Comparison of ENCODE assay signal across 8 mouse cellular contexts in genomic region chr6:140424991-140425361, GRCm38 (mm10). TPM values are rescaled to one million over a fixed set of nuclear protein-coding genes. Genes with fewer than 3 reads are reported as not detected.
DNase-seq lines count a peak whose midpoint lies in the region; ATAC-seq and TF ChIP-seq lines count a peak whose summit lies in the region.

No protein-coding gene starts in this region.

- H3K27me3 ChIP-seq in heart, adult 2 months (ENCODE audit: control insufficient read depth, insufficient read depth, low read length): no peaks in the 10 kb centered on the region
- H3K27me3 ChIP-seq in forebrain, postnatal 0 days (ENCODE audit: insufficient read depth, low read length): no peaks in the 10 kb centered on the region
- no peaks in the 10 kb centered on the region for H3K27me3 ChIP-seq in liver, embryonic 11.5 days (replicated peaks; ENCODE audit: control insufficient read depth, insufficient read depth, low read length)
- H3K27me3 ChIP-seq in midbrain, embryonic 16.5 days (ENCODE audit: control insufficient read depth, insufficient read depth, low read depth, low read length): no peaks in the 10 kb centered on the region

- peaks cover 2% of the 10 kb centered on the region for H3K4me1 ChIP-seq in heart, adult 2 months (ENCODE audit: control insufficient read depth, insufficient read depth, low read length)
- peaks cover 5% of the 10 kb centered on the region; the same call in 1 of the 2 replicates for H3K4me1 ChIP-seq in forebrain, postnatal 0 days (ENCODE audit: insufficient read depth)
- no peaks in the 10 kb centered on the region for H3K4me1 ChIP-seq in liver, embryonic 11.5 days (replicated peaks; ENCODE audit: control insufficient read depth, insufficient read depth, low read length)
- H3K4me1 ChIP-seq in midbrain, embryonic 16.5 days (ENCODE audit: control insufficient read depth, insufficient read depth, low read length): peaks cover 23% of the 10 kb centered on the region

- no peak for TF ChIP-seq EP300 in heart, adult 2 months (IDR thresholded peaks at IDR 0.05; ENCODE audit: insufficient read depth, low read depth, low read length)

- H3K4me3 ChIP-seq in heart, adult 2 months: peak overlapping the region; percentile 51
- H3K4me3 ChIP-seq in forebrain, postnatal 0 days (ENCODE audit: low read depth, low read length): peak overlapping the region; percentile 99
- peak overlapping the region; percentile 89 for H3K4me3 ChIP-seq in liver, embryonic 11.5 days (ENCODE audit: low read depth, low read length)
- H3K4me3 ChIP-seq in midbrain, embryonic 16.5 days (ENCODE audit: low read depth, low read length): peak overlapping the region; percentile 99

- peak; percentile 39 to 56 for DNase-seq in heart, adult 2 months
- DNase-seq in heart, postnatal 25 days (ENCODE audit: low spot score): no peak
- DNase-seq in brain, embryonic 14.5 days (ENCODE audit: low read depth): no peak
- DNase-seq in forebrain, postnatal 0 days: no peak
- DNase-seq in kidney, adult 11 months: peak; percentile 26
- DNase-seq in liver, embryonic 11.5 days (ENCODE audit: low spot score): peak; percentile 38
- peak; percentile 47 for DNase-seq in urinary bladder, postnatal 14 days (ENCODE audit: low spot score)

- H3K27ac ChIP-seq in heart, adult 2 months: peak overlapping the region; percentile 72
- H3K27ac ChIP-seq in forebrain, postnatal 0 days (ENCODE audit: low read depth, low read length): peak overlapping the region; percentile 94
- peak overlapping the region; percentile 21; the same call in 1 of the 2 replicates for H3K27ac ChIP-seq in liver, embryonic 11.5 days (ENCODE audit: low read depth, low read length)
- peak overlapping the region; percentile 96 for H3K27ac ChIP-seq in midbrain, embryonic 16.5 days (ENCODE audit: low read length)

- WGBS in heart, adult 2 months: 7% methylated on average over 17 of the region's 17 CpGs
- 2% methylated on average over 17 of the region's 17 CpGs for WGBS in forebrain, postnatal 0 days
- whole genome bisulfite sequencing in liver, embryonic 11.5 days: 6% methylated on average over 17 of the region's 17 CpGs
- under 1% methylated on average over 17 of the region's 17 CpGs for WGBS in midbrain, embryonic 16.5 days

- intact Hi-C loops in heart, adult 2 months (cut with DNase I): no loop called here
- intact Hi-C loops in heart, postnatal 25 days (cut with DNase I): no loop called here

- H3K4me2 ChIP-seq in forebrain, postnatal 0 days (ENCODE audit: low read depth): peak overlapping the region; percentile 75
- peak overlapping the region; percentile 89 for H3K4me2 ChIP-seq in liver, embryonic 11.5 days
- H3K4me2 ChIP-seq in midbrain, embryonic 16.5 days (ENCODE audit: low read length): peak overlapping the region; percentile 69

- H3K36me3 ChIP-seq in heart, adult 2 months (ENCODE audit: control insufficient read depth, insufficient read depth, low read length): no peaks in the 10 kb centered on the region
- H3K36me3 ChIP-seq in forebrain, postnatal 0 days (ENCODE audit: insufficient read depth): peaks cover 6% of the 10 kb centered on the region; the same call in 1 of the 2 replicates
- H3K36me3 ChIP-seq in liver, embryonic 11.5 days (ENCODE audit: control insufficient read depth, insufficient read depth, low read length): no peaks in the 10 kb centered on the region; the same call in 1 of the 2 replicates
- 0 out of 2 replicates have a peak, but pooled peaks cover 3% of the 10 kb centered on the region for H3K36me3 ChIP-seq in midbrain, embryonic 16.5 days (ENCODE audit: control insufficient read depth, insufficient read depth, low read length)

- no peaks in the 10 kb centered on the region for H3K79me2 ChIP-seq in heart, adult 2 months (replicated peaks; ENCODE audit: control insufficient read depth, insufficient read depth, low read length)

- peak overlapping the region; percentile 95 for H3K9ac ChIP-seq in heart, adult 2 months (ENCODE audit: low read depth, low read length)
- H3K9ac ChIP-seq in forebrain, postnatal 0 days: peak overlapping the region; percentile 99
- peak overlapping the region; percentile 80 for H3K9ac ChIP-seq in liver, embryonic 11.5 days (ENCODE audit: low read depth, low read length)
- H3K9ac ChIP-seq in midbrain, embryonic 16.5 days (ENCODE audit: low read depth, low read length): peak overlapping the region; percentile 100

- no peaks in the 10 kb centered on the region for H3K9me3 ChIP-seq in forebrain, postnatal 0 days (ENCODE audit: low read length)
- no peaks in the 10 kb centered on the region for H3K9me3 ChIP-seq in liver, embryonic 11.5 days (ENCODE audit: control insufficient read depth, low read length)
- no peaks in the 10 kb centered on the region for H3K9me3 ChIP-seq in midbrain, embryonic 16.5 days (replicated peaks; ENCODE audit: control insufficient read depth, low read length, poor library complexity, severe bottlenecking)

- TF ChIP-seq POLR2A in heart, adult 2 months (IDR thresholded peaks at IDR 0.05; ENCODE audit: insufficient read depth, low read depth, low read length): no peak
- no peak for TF ChIP-seq POLR2A in brain, embryonic 14.5 days (IDR thresholded peaks at IDR 0.05; ENCODE audit: borderline replicate concordance, extremely low read depth, insufficient read depth, insufficient read length, poor library complexity, severe bottlenecking)

- TF ChIP-seq CTCF in heart, adult 2 months (IDR thresholded peaks at IDR 0.05): peak; percentile 42
- peak; percentile 46; the same call in 1 of the 2 replicates for TF ChIP-seq CTCF in brain, embryonic 14.5 days (IDR thresholded peaks at IDR 0.05; ENCODE audit: borderline replicate concordance, extremely low read depth, insufficient read depth, insufficient read length)
- TF ChIP-seq CTCF in forebrain, postnatal 0 days (IDR thresholded peaks at IDR 0.05; ENCODE audit: low read depth): peak; percentile 50

- ATAC-seq in forebrain, postnatal 0 days: peak; percentile 32
- no peak; the same call in 1 of the 2 replicates for ATAC-seq in liver, embryonic 11.5 days (replicated peaks; ENCODE audit: low FRiP score)
- 0 out of 2 replicates have a peak, but pooled peaks have one; percentile 5 for ATAC-seq in midbrain, embryonic 16.5 days

RNA-seq across cellular contexts. Expression of gene Plekha5, which starts 1.1 kb away (rescaled TPM):
- total RNA-seq in heart, adult 2 months (2021): 10 to 100 TPM; 24.9 to 26.0 TPM
- 19.6 and 36.5 TPM in 2 replicates for polyA plus RNA-seq in heart, adult 2 months (2012; rRNA removed)
- 10 to 100 TPM; 27.2 to 31.0 TPM for total RNA-seq in heart, postnatal 25 days (2021)
- polyA plus RNA-seq in brain, embryonic 14.5 days (2012; rRNA removed): 91.1 and 103 TPM in 2 replicates
- 32.0 and 34.0 TPM in 2 replicates for total RNA-seq in forebrain, postnatal 0 days (2014; rRNA removed)
- polyA plus RNA-seq in forebrain, postnatal 0 days (2015; fragmentation: Nextera tagmentation; extraction: Ambion mirVana): 9.7 and 15.9 TPM in 2 replicates
- polyA plus RNA-seq in liver, embryonic 11.5 days (2014; fragmentation: Nextera tagmentation; extraction: Ambion mirVana): 28.6 and 30.7 TPM in 2 replicates
- polyA plus RNA-seq in midbrain, embryonic 16.5 days (2015; fragmentation: Nextera tagmentation; extraction: Ambion mirVana): 33.5 and 38.3 TPM in 2 replicates

Comparison
In these comparisons a context has a peak if more than half of its experiments do, and no peak if none do; other contexts are left out.
1. DNase-seq: peak in heart, adult 2 months (2 of 2), kidney, adult 11 months (single experiment), liver, embryonic 11.5 days (single experiment) and urinary bladder, postnatal 14 days (single experiment); none in heart, postnatal 25 days (single experiment), brain, embryonic 14.5 days (single experiment) and forebrain, postnatal 0 days (single experiment).
2. H3K27ac ChIP-seq: peak in every context shown above with its lines; median percentile 96 in midbrain, embryonic 16.5 days; 94 in forebrain, postnatal 0 days; 72 in heart, adult 2 months; 21 in liver, embryonic 11.5 days.
3. Peak in every context shown above with its lines, with median percentiles within 50 percentile points of each other: H3K4me3 ChIP-seq, H3K9ac ChIP-seq, CTCF ChIP-seq and H3K4me2 ChIP-seq.